In genomic region chr10:26797287-26797672, GRCm38 (mm10) we compare ENCODE assay signal across 21 mouse cellular contexts. TPM values are rescaled to one million over a fixed set of nuclear protein-coding genes. Genes with fewer than 3 reads are reported as not detected.
DNase-seq lines count a peak whose midpoint lies in the region; ATAC-seq and TF ChIP-seq lines count a peak whose summit lies in the region.
"Had no signal": no experiment of that assay in that cellular context is flagged by ENCODE, and none has a peak within 500 bp of the region (broad histone marks: within the 10 kb centered on the region; RNA-seq: fewer than 3 reads in every experiment).

No protein-coding gene starts in this region.

- no peak overlapping the region for H3K9ac ChIP-seq in heart, adult 2 months (ENCODE audit: low read depth, low read length)
- no peak overlapping the region for H3K9ac ChIP-seq in lung, postnatal 0 days (replicated peaks; ENCODE audit: low read depth)
- H3K9ac ChIP-seq: heart, embryonic 12.5 days; lung, embryonic 14.5 days; neural tube, embryonic 12.5 days had no signal

- H3K27ac ChIP-seq in heart, adult 2 months, result peak overlapping the region; percentile 10; the same call in 1 of the 2 replicates
- H3K27ac ChIP-seq in lung, postnatal 0 days (ENCODE audit: low read length), result no peak overlapping the region
- peak overlapping the region; percentile 64 for H3K27ac ChIP-seq in brown adipose tissue, adult 24 weeks (replicated peaks; ENCODE audit: low read depth, low read length)
- H3K27ac ChIP-seq: forebrain, embryonic 10.5 days; hindbrain, embryonic 10.5 days; midbrain, embryonic 10.5 days; neural tube, embryonic 12.5 days had no signal

- no peak overlapping the region for H3K4me2 ChIP-seq in lung, postnatal 0 days (replicated peaks; ENCODE audit: low read depth, low read length)
- H3K4me2 ChIP-seq: heart, embryonic 12.5 days; lung, embryonic 14.5 days; neural tube, embryonic 12.5 days had no signal

- no peak for TF ChIP-seq POLR2A in heart, adult 2 months (IDR thresholded peaks at IDR 0.05; ENCODE audit: insufficient read depth, low read depth, low read length)
- no peak for TF ChIP-seq POLR2A in lung, adult 2 months (IDR thresholded peaks at IDR 0.05; ENCODE audit: borderline replicate concordance, extremely low read depth, low read depth, low read length)

- TF ChIP-seq EP300 in heart, adult 2 months (IDR thresholded peaks at IDR 0.05; ENCODE audit: insufficient read depth, low read depth, low read length), result no peak
- TF ChIP-seq EP300 in lung, postnatal 0 days (IDR thresholded peaks at IDR 0.05), result no peak

- WGBS in heart, adult 2 months, result 52% methylated on average over 7 of the region's 7 CpGs
- WGBS in lung, postnatal 0 days, result 43% methylated on average over 7 of the region's 7 CpGs
- WGBS in lung, adult 2 months, result 42% methylated on average over 7 of the region's 7 CpGs

- no peak overlapping the region for H3K4me3 ChIP-seq in heart, adult 2 months
- no peak overlapping the region for H3K4me3 ChIP-seq in lung, postnatal 0 days (ENCODE audit: low read depth, low read length)
- H3K4me3 ChIP-seq in lung, adult 2 months (replicated peaks; ENCODE audit: extremely low read depth, low read depth, low read length), result no peak overlapping the region
- H3K4me3 ChIP-seq in brown adipose tissue, adult 24 weeks (ENCODE audit: insufficient read depth, low read depth, low read length), result no peak overlapping the region
- H3K4me3 ChIP-seq: forebrain, embryonic 10.5 days; heart, embryonic 12.5 days; hindbrain, embryonic 10.5 days; midbrain, embryonic 10.5 days; neural tube, embryonic 12.5 days had no signal

- DNase-seq in heart, adult 2 months, result no peak
- DNase-seq in heart, adult 8-10 months (ENCODE audit: low spot score), result no peak
- DNase-seq in lung, postnatal 0 days (ENCODE audit: low spot score), result peak; percentile 18
- DNase-seq in lung, adult 2 months, result no peak
- DNase-seq in cerebellum, adult 8-10 months, result no peak
- DNase-seq in ovary, postnatal 14 days (ENCODE audit: low spot score), result no peak
- DNase-seq: adrenal gland, postnatal 14 days; cerebellum, adult 9-10 months; gastrocnemius, postnatal 25 days; kidney, postnatal 10 days; lung, embryonic 14.5 days; thymus, postnatal 4 days had no signal

- TF ChIP-seq CTCF in heart, adult 2 months (IDR thresholded peaks at IDR 0.05), result no peak
- no peak for TF ChIP-seq CTCF in lung, postnatal 0 days (IDR thresholded peaks at IDR 0.05)
- TF ChIP-seq CTCF in lung, adult 2 months (IDR thresholded peaks at IDR 0.05; ENCODE audit: insufficient read depth, low read length), result no peak

- H3K4me1 ChIP-seq in heart, adult 2 months (ENCODE audit: control insufficient read depth, insufficient read depth, low read length), result peaks cover 15% of the 10 kb centered on the region
- no peaks in the 10 kb centered on the region for H3K4me1 ChIP-seq in lung, postnatal 0 days (ENCODE audit: insufficient read depth, low read depth, low read length)
- peaks cover 5% of the 10 kb centered on the region for H3K4me1 ChIP-seq in lung, adult 2 months (ENCODE audit: control insufficient read depth, insufficient read depth, low read length)
- peaks cover 18% of the 10 kb centered on the region for H3K4me1 ChIP-seq in brown adipose tissue, adult 24 weeks (ENCODE audit: control insufficient read depth, insufficient read depth, insufficient read length, low read length)
- H3K4me1 ChIP-seq: hindbrain, embryonic 10.5 days; midbrain, embryonic 10.5 days; neural tube, embryonic 12.5 days had no signal

- intact Hi-C loops in heart, adult 2 months (cut with DNase I), result no loop called here

- H3K9me3 ChIP-seq in lung, postnatal 0 days (ENCODE audit: low read length), result no peaks in the 10 kb centered on the region
- H3K9me3 ChIP-seq: forebrain, embryonic 10.5 days; heart, embryonic 12.5 days; hindbrain, embryonic 10.5 days; midbrain, embryonic 10.5 days; neural tube, embryonic 12.5 days had no signal

- ATAC-seq in lung, postnatal 0 days, result no peak
- 0 out of 2 replicates have a peak, but pooled peaks have one; percentile 18 for ATAC-seq in monocyte, adult 5-6 weeks (replicated peaks; ENCODE audit: insufficient number of reproducible peaks, low FRiP score, low TSS enrichment, poor library complexity, severe bottlenecking)
- ATAC-seq: activated CD4-positive, CD25-positive, alpha-beta regulatory T cell, adult 4 months; Patski had no signal

- no peaks in the 10 kb centered on the region for H3K27me3 ChIP-seq in heart, adult 2 months (ENCODE audit: control insufficient read depth, insufficient read depth, low read length)
- H3K27me3 ChIP-seq in lung, postnatal 0 days (replicated peaks; ENCODE audit: insufficient read depth, low read length), result no peaks in the 10 kb centered on the region
- H3K27me3 ChIP-seq: heart, embryonic 12.5 days; neural tube, embryonic 12.5 days; Patski had no signal

- H3K79me2 ChIP-seq in heart, adult 2 months (replicated peaks; ENCODE audit: control insufficient read depth, insufficient read depth, low read length), result peaks cover 3% of the 10 kb centered on the region

- peaks cover 18% of the 10 kb centered on the region for H3K36me3 ChIP-seq in heart, adult 2 months (ENCODE audit: control insufficient read depth, insufficient read depth, low read length)
- H3K36me3 ChIP-seq in lung, postnatal 0 days (ENCODE audit: insufficient read depth, low read length), result no peaks in the 10 kb centered on the region
- H3K36me3 ChIP-seq: forebrain, embryonic 10.5 days; heart, embryonic 12.5 days; hindbrain, embryonic 10.5 days; midbrain, embryonic 10.5 days; neural tube, embryonic 12.5 days had no signal

RNA-seq across cellular contexts. Expression of gene Arhgap18, which starts 44.1 kb away (rescaled TPM):
- 10 to 100 TPM; 13.3 to 14.5 TPM for total RNA-seq in heart, adult 2 months (2021)
- 4.1 and 9.0 TPM in 2 replicates for polyA plus RNA-seq in heart, adult 2 months (2012; rRNA removed)
- total RNA-seq in heart, adult 8-10 months (2022), result 10 to 100 TPM; 10.6 to 19.2 (median 12.6) TPM
- 28.6 and 43.3 TPM in 2 replicates for polyA plus RNA-seq in lung, postnatal 0 days (2015; fragmentation: Nextera tagmentation; extraction: Ambion mirVana)
- 2.5 and 3.9 TPM in 2 replicates for polyA plus RNA-seq in lung, adult 2 months (2012; rRNA removed)
- 9.8 and 22.1 TPM in 2 replicates for polyA plus RNA-seq in brown adipose tissue, adult 24 weeks (2012; ENCODE audit: insufficient read depth, insufficient read length, missing spikeins)
- total RNA-seq in monocyte, adult 5-6 weeks (2017), result 39.9 to 124 TPM (median 59.8 TPM) in 3 replicates
